Mouse (Mus musculus) heart, postnatal 0 days (tissue): ENCODE measurements around the gene Krtap10-10. TPM values are rescaled to one million over a fixed set of nuclear protein-coding genes. Genes with fewer than 3 reads are reported as not detected.

Experiments used
- ATAC-seq: fragments of 200-750 bp; cut with Nextera tagmentation; 2 replicates; pipeline ENCODE4 v1.8.0; 2017; ENCODE audit warnings: low read depth, moderate number of reproducible peaks, moderate library complexity; ENCODE audit not compliant: insufficient read depth
- DNase-seq: peaks from one replicate; pipeline ENCODE4 v3.0.0-alpha.2; 2016; ENCODE audit warnings: low spot score
- H3K27ac ChIP-seq: fragments of 300-500 bp; sonication (generic); 2 replicates; pipeline ENCODE4 v1.5.1; 2014; ENCODE audit warnings: low read depth, mild to moderate bottlenecking
- H3K27me3 ChIP-seq: fragments of 300-500 bp; sonication (generic); 2 replicates; pipeline ENCODE4 v1.6.1; 2014; ENCODE audit warnings: low read length, mixed read lengths; ENCODE audit not compliant: control insufficient read depth, insufficient read depth
- H3K36me3 ChIP-seq: fragments of 300-500 bp; sonication (generic); replicated peaks from 2 replicates; pipeline ENCODE4 v1.6.1; 2014; ENCODE audit warnings: low read length, mixed read lengths; ENCODE audit not compliant: control insufficient read depth, insufficient read depth
- H3K4me1 ChIP-seq: fragments of 300-500 bp; sonication (generic); 2 replicates; pipeline ENCODE4 v1.6.1; 2014; ENCODE audit warnings: antibody characterized with exemption; ENCODE audit not compliant: control insufficient read depth, insufficient read depth
- H3K4me2 ChIP-seq: fragments of 300-500 bp; sonication (generic); 2 replicates; pipeline ENCODE4 v1.6.1; 2014; ENCODE audit warnings: low read depth, mild to moderate bottlenecking, low read length, moderate library complexity
- H3K4me3 ChIP-seq: fragments of 300-500 bp; sonication (generic); 2 replicates; pipeline ENCODE4 v1.5.1; 2014; ENCODE audit warnings: low read depth, low read length
- H3K9ac ChIP-seq: fragments of 300-500 bp; sonication (generic); replicated peaks from 2 replicates; pipeline ENCODE4 v1.6.1; 2014; ENCODE audit warnings: low read depth, low read length, mixed read lengths
- H3K9me3 ChIP-seq: fragments of 300-500 bp; sonication (generic); replicated peaks from 2 replicates; pipeline ENCODE4 v1.6.1; 2016; ENCODE audit warnings: low read length; ENCODE audit not compliant: control insufficient read depth
- CTCF ChIP-seq: IDR thresholded peaks from 2 replicates; pipeline ENCODE4 v1.5.1; 2016; ENCODE audit warnings: antibody characterized with exemption, control low read depth, low read depth
- EP300 ChIP-seq: IDR thresholded peaks from 2 replicates; pipeline ENCODE4 v1.6.1; 2016; ENCODE audit warnings: antibody characterized with exemption, low read depth
- WGBS: fragments of 180-500 bp; shearing (Covaris S2); extraction: QIAGEN DNeasy Blood & Tissue Kit; methylation state at CpG from one replicate; pipeline ENCODE4 v1.1.7; 2014; 5-methylcytosine and 5-hydroxymethylcytosine counted together
- polyA plus RNA-seq: library from polyadenylated mRNA; unstranded; fragments of >200 nt; fragmentation: Nextera tagmentation; extraction: Ambion mirVana; gene quantifications from 2 replicates; pipeline ENCODE4 v1.2.1, GENCODE M21; 2015
- total RNA-seq: library from RNA; depleted of rRNA; stranded (reverse); fragments of >200 nt; gene quantifications from 2 replicates; pipeline ENCODE4 v1.2.3, GENCODE M21; 2014; ENCODE audit warnings: low replicate concordance

Gene Krtap10-10
- total and polyA plus RNA-seq, 2 experiments from 2014 or later: not detected

GRCm38 (mm10) chr10:77852559-77852958 lies 16.8 kb downstream of the Krtap10-10 start, which contains the start of gene Gm10318:
Gene Gm10318 (plus strand): TSS chr10:77852859.
- TF ChIP-seq CTCF (no peak), EP300 (no peak)
- Histone ChIP-seq H3K4me1 (no peaks in the 10 kb centered on the region), H3K9me3 (no peaks in the 10 kb centered on the region), H3K4me2 (no peak within 1 kb of the TSS), H3K9ac (no peak within 1 kb of the TSS), H3K4me3 (no peak within 1 kb of the TSS), H3K27me3 (no peaks in the 10 kb centered on the region), H3K36me3 (no peaks in the 10 kb centered on the region), H3K27ac (no peak within 1 kb of the TSS)
- ATAC-seq (no peak), DNase-seq (no peak)
- WGBS: 47% methylated on average over 9 of the region's 9 CpGs

- Histone ChIP-seq H3K36me3 (no peaks in the 10 kb centered on the region), H3K27me3 (no peaks in the 10 kb centered on the region), H3K4me2 (no peak within 1 kb of the TSS), H3K9me3 (no peaks in the 10 kb centered on the region), H3K4me3 (no peak within 1 kb of the TSS), H3K9ac (no peak within 1 kb of the TSS), H3K4me1 (no peaks in the 10 kb centered on the region), H3K27ac (no peak within 1 kb of the TSS)
- ATAC-seq (no peak), DNase-seq (no peak)
- TF ChIP-seq EP300 (no peak), CTCF (no peak)
- 46% methylated on average over 7 of the region's 7 CpGs for WGBS
Measured at GRCm38 (mm10) chr10:77861675-77862074, 25.9 kb downstream of the Krtap10-10 start, which contains the start of gene Gm3285. Gene Gm3285 (plus strand): TSS chr10:77861975.

- no peak overlapping the region for H3K9ac ChIP-seq
- H3K27me3 ChIP-seq: no peaks in the 10 kb centered on the region
- H3K36me3 ChIP-seq: no peaks in the 10 kb centered on the region
- no peak for TF ChIP-seq CTCF
- H3K4me3 ChIP-seq: no peak overlapping the region
- DNase-seq: no peak
- no peaks in the 10 kb centered on the region for H3K9me3 ChIP-seq
- ATAC-seq: no peak
- WGBS: 34% methylated on average over 13 of the region's 14 CpGs
- H3K4me2 ChIP-seq: no peak overlapping the region
- H3K27ac ChIP-seq: no peak overlapping the region
- H3K4me1 ChIP-seq: no peaks in the 10 kb centered on the region
Measured at GRCm38 (mm10) chr10:77864067-77864761, 28.5 kb downstream of the Krtap10-10 start.

GRCm38 (mm10) chr10:77864762-77865143 lies 29.0 kb downstream of the Krtap10-10 start:
- no peaks in the 10 kb centered on the region for H3K36me3 ChIP-seq
- no peak overlapping the region for H3K4me3 ChIP-seq
- 37% methylated on average over 11 of the region's 11 CpGs for WGBS
- H3K9ac ChIP-seq: no peak overlapping the region
- TF ChIP-seq EP300: no peak
- TF ChIP-seq CTCF: no peak
- no peaks in the 10 kb centered on the region for H3K27me3 ChIP-seq
- no peak overlapping the region for H3K27ac ChIP-seq
- no peak overlapping the region for H3K4me2 ChIP-seq
- no peaks in the 10 kb centered on the region for H3K9me3 ChIP-seq
- DNase-seq: no peak
- ATAC-seq: no peak
- H3K4me1 ChIP-seq: no peaks in the 10 kb centered on the region

- Histone ChIP-seq H3K9ac (no peak overlapping the region), H3K4me3 (no peak overlapping the region), H3K9me3 (no peaks in the 10 kb centered on the region; the same call in 1 of the 2 replicates), H3K36me3 (no peaks in the 10 kb centered on the region), H3K4me1 (no peaks in the 10 kb centered on the region), H3K27ac (no peak overlapping the region), H3K4me2 (no peak overlapping the region), H3K27me3 (no peaks in the 10 kb centered on the region)
- TF ChIP-seq CTCF: no peak
- no peak for TF ChIP-seq EP300
- no peak for DNase-seq
- no peak for ATAC-seq
- WGBS: 13% methylated on average over 1 of the region's 1 CpGs
Measured at GRCm38 (mm10) chr10:77867546-77867945, 31.8 kb downstream of the Krtap10-10 start.

- no peaks in the 10 kb centered on the region for H3K36me3 ChIP-seq
- H3K9me3 ChIP-seq: no peaks in the 10 kb centered on the region; the same call in 1 of the 2 replicates
- 73% methylated on average over 7 of the region's 7 CpGs for WGBS
- TF ChIP-seq EP300 (no peak), CTCF (no peak)
- ATAC-seq: no peak
- no peak overlapping the region for H3K4me3 ChIP-seq
- H3K27me3 ChIP-seq: no peaks in the 10 kb centered on the region
- no peak overlapping the region for H3K9ac ChIP-seq
- no peak overlapping the region for H3K27ac ChIP-seq
- no peaks in the 10 kb centered on the region for H3K4me1 ChIP-seq
- H3K4me2 ChIP-seq: no peak overlapping the region
- no peak for DNase-seq
Measured at GRCm38 (mm10) chr10:77869651-77870050, 33.9 kb downstream of the Krtap10-10 start.
